Mouse (Mus musculus) erythroblast, adult 5-6 weeks (primary cell): ENCODE data around the gene Heatr4. TPM values are rescaled to one million over a fixed set of nuclear protein-coding genes. Genes with fewer than 3 reads are reported as not detected.
A peak's percentile ranks its signal among the peaks of the same experiment; 100 is the strongest.
"Not testable (repeated sequence)": the region's sequence is repeated elsewhere in the genome, so short reads cannot be mapped to it uniquely, and the experiment has no call there.

Experiments
- ATAC-seq: replicated peaks from 2 replicates; pipeline ENCODE4 v1.8.0; 2016; ENCODE audit warnings: moderate number of reproducible peaks, mild to moderate bottlenecking, moderate TSS enrichment, inconsistent platforms; ENCODE audit not compliant: poor library complexity, low FRiP score, severe bottlenecking
- total RNA-seq, 2 experiments: library from RNA; stranded (forward) in 1 of 2; stranded (reverse) in 1 of 2; fragments of 150-400 nt in 1 of 2; fragments of 200-764, 138-1000 nt in 1 of 2; gene quantifications; 2 replicates each; pipeline versions ENCODE4 v1.2.3 to v1.2.4; 2015 to 2017; ENCODE audit warnings: low replicate concordance in 2 of 2

The Heatr4 gene
- total RNA-seq (2015; ENCODE audit: low replicate concordance) = not detected in 2 replicates
- total RNA-seq (2017; ENCODE audit: low replicate concordance) = not detected in 2 replicates

- no peak for ATAC-seq
Measured at GRCm38 (mm10) chr12:83984752-83985151, at the start of gene Heatr4. Gene Heatr4, minus strand, starts transcription at chr12:83984852.

GRCm38 (mm10) chr12:84034108-84034507 is 49.5 kb upstream of the Heatr4 start:
- no peak for ATAC-seq

GRCm38 (mm10) chr12:84033302-84033701 is 48.6 kb upstream of the Heatr4 start:
- not testable (repeated sequence) for ATAC-seq

- ATAC-seq = no peak
Measured at GRCm38 (mm10) chr12:84032854-84033253, 48.2 kb upstream of the Heatr4 start.

GRCm38 (mm10) chr12:84030659-84031332 is 46.1 kb upstream of the Heatr4 start:
- peak; percentile 92 for ATAC-seq

GRCm38 (mm10) chr12:84029043-84029442 is 44.4 kb upstream of the Heatr4 start:
- ATAC-seq = not testable (repeated sequence)

- ATAC-seq = not testable (repeated sequence)
Measured at GRCm38 (mm10) chr12:84028328-84028727, 43.7 kb upstream of the Heatr4 start.

GRCm38 (mm10) chr12:84025888-84026287 is 41.2 kb upstream of the Heatr4 start:
- ATAC-seq = no peak

GRCm38 (mm10) chr12:84023052-84023745 is 38.5 kb upstream of the Heatr4 start:
- no peak for ATAC-seq

GRCm38 (mm10) chr12:84022266-84022665 is 37.6 kb upstream of the Heatr4 start:
- ATAC-seq = not testable (repeated sequence)

- ATAC-seq = not testable (repeated sequence)
Measured at GRCm38 (mm10) chr12:84020528-84020927, 35.9 kb upstream of the Heatr4 start.

- no peak for ATAC-seq
Measured at GRCm38 (mm10) chr12:84013701-84014100, 29.0 kb upstream of the Heatr4 start.

GRCm38 (mm10) chr12:84013130-84013529 is 28.5 kb upstream of the Heatr4 start:
- ATAC-seq = no peak

- ATAC-seq = no peak
Measured at GRCm38 (mm10) chr12:84011251-84012040, 26.8 kb upstream of the Heatr4 start.

- no peak for ATAC-seq
Measured at GRCm38 (mm10) chr12:84010201-84010600, 25.5 kb upstream of the Heatr4 start.

- not testable (repeated sequence) for ATAC-seq
Measured at GRCm38 (mm10) chr12:84009171-84009965, 24.7 kb upstream of the Heatr4 start, which contains the start of gene Acot1. Gene Acot1, plus strand, starts transcription at chr12:84009490.

- ATAC-seq = no peak
Measured at GRCm38 (mm10) chr12:84008729-84009128, 24.1 kb upstream of the Heatr4 start.

GRCm38 (mm10) chr12:84008251-84008650 is 23.6 kb upstream of the Heatr4 start:
- no peak for ATAC-seq

GRCm38 (mm10) chr12:84003866-84004265 is 19.2 kb upstream of the Heatr4 start:
- no peak for ATAC-seq

- no peak for ATAC-seq
Measured at GRCm38 (mm10) chr12:84000418-84000817, 15.8 kb upstream of the Heatr4 start.
